Mouse (Mus musculus) G1E (cell line): ENCODE measurements around the gene Myzap.

Experiments used
- CTCF ChIP-seq: IDR thresholded peaks from 2 replicates; pipeline ENCODE4 v1.5.1; 2012; ENCODE audit warnings: low read depth, low read length, inconsistent platforms, mixed read lengths
- GATA2 ChIP-seq: IDR thresholded peaks from 2 replicates; pipeline ENCODE4 v1.6.1; 2012; ENCODE audit warnings: low read depth, low read length, inconsistent platforms, borderline replicate concordance
- TAL1 ChIP-seq: conservative IDR thresholded peaks from 2 replicates; pipeline ENCODE4 v1.6.1; 2012; ENCODE audit warnings: low read depth, low read length, inconsistent platforms, mixed read lengths

- TF ChIP-seq CTCF (no peak), TAL1 (no peak), GATA2 (no peak)
Observed at GRCm38 (mm10) chr9:71498391-71499182, 93.6 kb downstream of the Myzap start.
